Mouse (Mus musculus): Measurements from ENCODE around the gene Iglon5.

Iglon5 gene

GRCm38 (mm10) chr7:43489631-43490125 lies at the start of gene Iglon5:
Gene Iglon5, minus strand, starts transcription at chr7:43490075.
- DNase-seq = no peak

GRCm38 (mm10) chr7:43538524-43538923 lies 48.6 kb upstream of the Iglon5 start:
- no peak for DNase-seq

- no peak for DNase-seq
Observed at GRCm38 (mm10) chr7:43532936-43533505, 43.1 kb upstream of the Iglon5 start.

GRCm38 (mm10) chr7:43530216-43530785 lies 40.4 kb upstream of the Iglon5 start:
- DNase-seq = no peak

- DNase-seq = no peak
Observed at GRCm38 (mm10) chr7:43525313-43525712, 35.4 kb upstream of the Iglon5 start.

GRCm38 (mm10) chr7:43522776-43523175 lies 32.9 kb upstream of the Iglon5 start:
- no peak for DNase-seq

GRCm38 (mm10) chr7:43518341-43518740 lies 28.5 kb upstream of the Iglon5 start:
- DNase-seq = no peak

GRCm38 (mm10) chr7:43515076-43515475 lies 25.2 kb upstream of the Iglon5 start:
- DNase-seq = no peak

GRCm38 (mm10) chr7:43512519-43512918 lies 22.6 kb upstream of the Iglon5 start:
- no peak for DNase-seq

GRCm38 (mm10) chr7:43511707-43512478 lies 22.0 kb upstream of the Iglon5 start:
- no peak for DNase-seq

- DNase-seq = peak; percentile 64
Observed at GRCm38 (mm10) chr7:43495343-43496021, 5.6 kb upstream of the Iglon5 start.

GRCm38 (mm10) chr7:43490861-43491260 lies 986 bp upstream of the Iglon5 start:
- DNase-seq = no peak

GRCm38 (mm10) chr7:43490182-43490584 lies 308 bp upstream of the Iglon5 start:
- DNase-seq = no peak

- no peak for DNase-seq
Observed at GRCm38 (mm10) chr7:43488646-43489045, 1.2 kb downstream of the Iglon5 start.

- no peak for DNase-seq
Observed at GRCm38 (mm10) chr7:43483236-43483635, 6.6 kb downstream of the Iglon5 start.

GRCm38 (mm10) chr7:43482090-43482716 lies 7.7 kb downstream of the Iglon5 start:
- DNase-seq = peak; percentile 33

GRCm38 (mm10) chr7:43481191-43481590 lies 8.7 kb downstream of the Iglon5 start:
- no peak for DNase-seq

- DNase-seq = no peak
Observed at GRCm38 (mm10) chr7:43476376-43476775, 13.5 kb downstream of the Iglon5 start.

GRCm38 (mm10) chr7:43475706-43476105 lies 14.2 kb downstream of the Iglon5 start:
- DNase-seq = no peak

GRCm38 (mm10) chr7:43470373-43470772 lies 19.5 kb downstream of the Iglon5 start:
- peak; percentile 49 for DNase-seq

GRCm38 (mm10) chr7:43466099-43466694 lies 23.7 kb downstream of the Iglon5 start:
- peak; percentile 79 for DNase-seq

- peak; percentile 96 for DNase-seq
Observed at GRCm38 (mm10) chr7:43465344-43466098, 24.4 kb downstream of the Iglon5 start.

All from kidney, adult 9 months (tissue).